Mouse (Mus musculus) liver, adult 2 months (tissue): ENCODE data around the gene Ldb3.

Experiments
- CTCF ChIP-seq: fragments of 200-500 bp; IDR thresholded peaks from 2 replicates; pipeline ENCODE4 v1.5.1; 2011; ENCODE audit warnings: low read depth, low read length, control low read depth
- POLR2A ChIP-seq: fragments of 200-500 bp; IDR thresholded peaks from 2 replicates; pipeline ENCODE4 v1.6.1; 2011; ENCODE audit warnings: low read length, control low read depth; ENCODE audit not compliant: insufficient read depth; ENCODE audit errors: extremely low read depth

- TF ChIP-seq CTCF (no peak), POLR2A (no peak)
These were observed 94.8 kb downstream of the Ldb3 start for GRCm38 (mm10) chr14:34493682-34494081.
